Mouse (Mus musculus) left cerebral cortex, adult 2 months (tissue): ENCODE data around the gene Serpina9. TPM values are rescaled to one million over a fixed set of nuclear protein-coding genes. Genes with fewer than 3 reads are reported as not detected.

ENCODE experiments used
- DNase-seq, 2 experiments: peaks; one replicate each; pipeline ENCODE4 v3.0.0; 2021 to 2022; ENCODE audit warnings: low spot score in 2 of 2, mixed read lengths in 1 of 2; ENCODE audit errors: extremely low spot score in 1 of 2
- H3K27ac ChIP-seq: fragments of 200-600 bp; 2 replicates; pipeline ENCODE4 v1.8.1; 2022
- H3K4me3 ChIP-seq: fragments of 200-600 bp; 2 replicates; pipeline ENCODE4 v1.8.1; 2022
- CTCF ChIP-seq: fragments of 200-600 bp; IDR thresholded peaks from 2 replicates; pipeline ENCODE4 v1.8.1; 2022; ENCODE audit warnings: antibody characterized with exemption, mild to moderate bottlenecking, moderate library complexity
- intact Hi-C: fragments of 180-260 bp; cut with DNase I; formaldehyde crosslinking; loops from one replicate; pipeline ENCODE4 v1.15.1; 2025
- total RNA-seq, 2 experiments: library from RNA; stranded (reverse); gene quantifications; 2 replicates each; pipeline ENCODE4 v1.2.3; 2021

Serpina9 gene
- total RNA-seq, 2 experiments from 2014 or later, result 1.0 to 3.7 TPM

GRCm38 (mm10) chr12:103988754-103989513 is 24.6 kb downstream of the Serpina9 start:
- Histone ChIP-seq H3K4me3 (no peak overlapping the region), H3K27ac (no peak overlapping the region)
- TF ChIP-seq CTCF, result no peak
- intact Hi-C loops, result no loop called here
- no peak for DNase-seq

- Histone ChIP-seq H3K27ac (no peak overlapping the region), H3K4me3 (no peak overlapping the region)
- no peak for DNase-seq
- TF ChIP-seq CTCF, result no peak
- intact Hi-C loops, result no loop called here
Observed at GRCm38 (mm10) chr12:103985868-103986267, 27.7 kb downstream of the Serpina9 start.

GRCm38 (mm10) chr12:103984935-103985334 is 28.6 kb downstream of the Serpina9 start:
- intact Hi-C loops, result no loop called here
- peak; percentile 82 for TF ChIP-seq CTCF
- Histone ChIP-seq H3K27ac (no peak overlapping the region), H3K4me3 (no peak overlapping the region)
- DNase-seq, result peak in 1 of 2 experiments; percentile 64

- DNase-seq, result no peak
- no peak for TF ChIP-seq CTCF
- Histone ChIP-seq H3K4me3 (no peak overlapping the region), H3K27ac (no peak overlapping the region)
- intact Hi-C loops, result no loop called here
Observed at GRCm38 (mm10) chr12:103981646-103982360, 31.8 kb downstream of the Serpina9 start.

GRCm38 (mm10) chr12:103978294-103978693 is 35.3 kb downstream of the Serpina9 start:
- DNase-seq, result no peak
- no peak overlapping the region for H3K27ac ChIP-seq
- H3K4me3 ChIP-seq, result no peak overlapping the region
- TF ChIP-seq CTCF, result no peak
- intact Hi-C loops, result no loop called here

GRCm38 (mm10) chr12:103977846-103978245 is 35.7 kb downstream of the Serpina9 start:
- intact Hi-C loops, result no loop called here
- DNase-seq, result no peak
- H3K27ac ChIP-seq, result no peak overlapping the region
- H3K4me3 ChIP-seq, result no peak overlapping the region
- peak; percentile 57 for TF ChIP-seq CTCF

GRCm38 (mm10) chr12:103977060-103977459 is 36.5 kb downstream of the Serpina9 start:
- TF ChIP-seq CTCF, result no peak
- intact Hi-C loops, result no loop called here
- Histone ChIP-seq H3K27ac (no peak overlapping the region), H3K4me3 (no peak overlapping the region)
- no peak for DNase-seq

GRCm38 (mm10) chr12:103971080-103971479 is 42.5 kb downstream of the Serpina9 start:
- no peak for DNase-seq
- intact Hi-C loops, result loop anchor here (5.0 kb wide), 2 partner anchors 284 to 459 kb away; no protein-coding TSS in a partner anchor
- no peak for TF ChIP-seq CTCF
- H3K4me3 ChIP-seq, result no peak overlapping the region
- H3K27ac ChIP-seq, result peak overlapping the region; percentile 58

GRCm38 (mm10) chr12:103969577-103970116 is 43.9 kb downstream of the Serpina9 start:
- intact Hi-C loops, result loop anchor here (5.0 kb wide), 2 partner anchors 282 to 457 kb away; no protein-coding TSS in a partner anchor
- Histone ChIP-seq H3K4me3 (no peak overlapping the region), H3K27ac (no peak overlapping the region)
- no peak for TF ChIP-seq CTCF
- DNase-seq, result no peak

GRCm38 (mm10) chr12:103966761-103967160 is 46.8 kb downstream of the Serpina9 start:
- TF ChIP-seq CTCF, result no peak
- Histone ChIP-seq H3K4me3 (no peak overlapping the region), H3K27ac (no peak overlapping the region)
- DNase-seq, result no peak
- intact Hi-C loops, result no loop called here

- no peak for DNase-seq
- no peak for TF ChIP-seq CTCF
- Histone ChIP-seq H3K4me3 (no peak overlapping the region), H3K27ac (no peak overlapping the region)
- intact Hi-C loops, result no loop called here
Observed at GRCm38 (mm10) chr12:103963288-103963687, 50.3 kb downstream of the Serpina9 start.

- Histone ChIP-seq H3K4me3 (no peak overlapping the region), H3K27ac (no peak overlapping the region)
- intact Hi-C loops, result no loop called here
- no peak for DNase-seq
- TF ChIP-seq CTCF, result no peak
Observed at GRCm38 (mm10) chr12:103962860-103963259, 50.7 kb downstream of the Serpina9 start.
